Mouse (Mus musculus): ENCODE data around the gene Fam166b.

DNA sequence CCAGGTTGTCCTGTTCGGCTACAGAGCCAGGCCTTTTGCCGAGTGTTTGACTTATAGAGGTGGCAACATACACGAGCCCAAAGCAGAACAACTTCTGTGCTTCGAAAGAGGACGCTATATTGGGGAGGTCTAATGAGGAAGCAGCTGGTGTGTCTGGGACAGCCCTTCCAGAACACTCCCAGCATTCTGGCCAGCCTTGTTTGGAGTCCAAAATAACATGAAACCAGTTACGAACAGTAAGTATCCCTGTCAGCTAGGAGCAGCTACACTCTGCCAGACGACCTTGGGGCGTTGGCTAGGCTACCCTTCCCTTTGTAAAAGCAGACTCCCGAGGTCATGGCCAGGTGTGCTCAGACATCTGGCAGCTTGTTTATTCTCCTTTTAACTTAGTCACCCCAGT lies 26.7 kb downstream of the Fam166b start:
- no peak for TF ChIP-seq CTCF (IDR thresholded peaks at IDR 0.05; ENCODE audit: low read depth, low read length)
- no peak for TF ChIP-seq POLR2A (IDR thresholded peaks at IDR 0.05; ENCODE audit: borderline replicate concordance, low read depth, low read length)
